Mouse (Mus musculus) T-cell, adult 2 months (primary cell): ENCODE measurements around the gene Kbtbd8.
A peak's percentile ranks its signal among the peaks of the same experiment; 100 is the strongest.

Source experiments
- DNase-seq: peaks from one replicate; pipeline ENCODE4 v3.0.0; 2022; ENCODE audit warnings: low spot score

Gene Kbtbd8

DNA sequence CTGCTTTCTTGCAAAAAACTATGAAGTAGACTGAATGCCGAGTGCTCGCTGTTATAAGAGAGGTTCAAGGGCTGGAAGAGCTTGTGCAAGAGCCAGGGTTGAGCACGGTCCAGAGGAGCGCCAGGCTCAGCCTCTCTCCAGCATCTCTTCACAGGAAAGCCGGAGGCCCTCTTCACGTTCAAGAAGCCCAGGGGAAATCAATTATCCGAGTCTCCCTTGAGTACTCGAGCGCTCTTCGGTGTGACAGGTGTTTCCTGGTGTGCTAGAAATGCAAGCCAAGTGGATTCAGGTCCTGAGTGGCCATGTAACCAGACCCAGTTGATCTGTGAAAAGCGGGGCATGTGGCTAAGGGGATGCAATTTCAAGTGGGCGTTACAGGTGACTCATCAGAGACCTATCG lies at the start of gene Kbtbd8:
Gene Kbtbd8, plus strand, starts transcription at position 295 of the 400 bp plus-strand sequence.
- DNase-seq = no peak

DNA sequence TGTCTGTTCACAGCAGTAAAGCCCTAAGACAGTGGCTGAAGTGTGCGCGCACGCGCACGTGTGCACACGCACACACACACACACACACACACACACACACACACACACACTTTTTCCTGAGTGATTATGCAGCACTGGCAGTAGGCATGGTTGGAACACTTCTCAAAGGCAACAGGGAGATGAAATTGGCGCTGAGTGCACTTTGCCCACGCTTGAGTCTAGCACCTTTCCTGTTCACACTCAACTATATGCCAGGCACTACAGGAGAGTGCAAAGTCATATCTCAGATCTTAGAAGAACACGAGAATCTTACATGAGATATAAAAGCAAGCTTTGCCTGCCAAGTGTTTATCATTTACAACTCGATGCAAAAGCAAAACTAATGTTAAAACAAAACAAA lies 47.3 kb upstream of the Kbtbd8 start:
- no peak for DNase-seq

DNA sequence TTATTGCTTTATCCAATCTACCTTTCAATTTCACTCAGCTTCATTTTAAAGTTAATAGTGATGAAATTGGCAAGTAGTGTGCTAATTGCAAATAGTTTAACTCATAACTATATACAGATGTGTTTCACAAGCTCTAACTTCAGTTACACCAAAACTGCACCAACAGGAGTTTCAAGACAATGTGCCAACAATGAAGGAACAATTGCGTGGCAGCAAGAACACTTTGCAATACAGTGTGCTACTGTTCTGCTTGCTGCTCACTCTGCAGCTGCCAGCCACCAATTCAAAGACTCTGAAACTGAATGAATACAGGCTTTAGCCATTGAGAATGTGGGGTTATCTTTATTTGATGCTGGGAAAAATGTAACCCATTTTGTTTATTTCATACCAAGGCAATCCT lies 31.8 kb upstream of the Kbtbd8 start:
- DNase-seq = no peak

- DNase-seq = no peak
These were observed 29.7 kb upstream of the Kbtbd8 start for GRCm38 (mm10) chr6:95087154-95087846.

DNA sequence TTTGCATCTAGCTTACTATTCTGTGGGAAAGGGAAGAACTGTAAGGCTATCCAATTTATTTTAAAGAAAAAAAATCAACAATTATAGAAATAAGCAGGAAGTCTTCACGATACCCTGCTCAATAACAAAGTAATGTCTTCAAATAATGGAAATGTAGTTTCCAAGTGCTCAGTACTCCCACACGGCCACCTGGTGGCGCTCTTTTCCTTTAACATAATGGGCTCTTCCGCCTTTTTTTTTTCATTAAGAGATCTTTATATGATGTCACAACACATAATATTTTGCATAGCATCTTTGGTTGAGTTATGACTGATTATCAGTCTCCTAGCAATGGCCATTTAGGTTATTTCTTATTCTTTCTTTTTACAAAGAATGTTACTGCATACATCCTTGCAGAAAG lies 29.0 kb upstream of the Kbtbd8 start:
- DNase-seq = no peak

- DNase-seq = no peak
These were observed 22.3 kb upstream of the Kbtbd8 start for GRCm38 (mm10) chr6:95094695-95095094.

DNA sequence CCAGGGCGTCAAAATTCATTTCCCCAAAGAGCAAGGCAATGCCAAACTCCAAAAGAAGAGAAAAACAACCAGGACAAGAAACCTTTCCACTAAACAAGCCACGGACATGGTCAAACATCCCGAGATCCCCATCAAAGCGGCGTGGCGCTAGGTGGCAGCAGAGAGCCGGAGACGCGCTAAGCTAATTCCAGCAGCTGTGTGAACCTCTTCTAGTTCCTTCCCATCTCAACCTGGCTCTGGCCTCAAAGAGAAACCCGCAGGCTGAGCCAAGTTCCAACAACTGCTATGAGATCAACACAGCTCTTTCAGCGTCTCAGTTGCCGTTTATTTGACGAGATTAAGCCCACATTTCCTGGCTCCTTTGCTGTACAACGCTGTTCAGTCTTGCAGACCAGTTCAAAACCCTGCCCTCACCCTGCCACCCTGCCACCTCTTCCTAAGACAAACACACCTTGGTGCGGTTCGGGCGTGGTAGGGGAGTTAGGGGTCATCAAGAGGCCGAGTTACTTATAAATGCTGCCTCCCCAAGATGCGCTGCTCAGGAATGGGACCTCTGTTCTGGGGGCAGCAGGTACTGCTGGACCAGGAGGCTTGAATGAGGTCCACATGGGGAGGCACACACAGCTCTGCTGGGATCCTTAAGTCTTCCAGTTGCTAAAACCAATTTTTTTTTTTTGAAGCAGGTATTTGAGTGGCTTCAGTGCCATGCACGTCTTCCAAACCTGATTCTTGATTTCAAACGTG lies 18.5 kb upstream of the Kbtbd8 start:
- peak; percentile 44 for DNase-seq

DNA sequence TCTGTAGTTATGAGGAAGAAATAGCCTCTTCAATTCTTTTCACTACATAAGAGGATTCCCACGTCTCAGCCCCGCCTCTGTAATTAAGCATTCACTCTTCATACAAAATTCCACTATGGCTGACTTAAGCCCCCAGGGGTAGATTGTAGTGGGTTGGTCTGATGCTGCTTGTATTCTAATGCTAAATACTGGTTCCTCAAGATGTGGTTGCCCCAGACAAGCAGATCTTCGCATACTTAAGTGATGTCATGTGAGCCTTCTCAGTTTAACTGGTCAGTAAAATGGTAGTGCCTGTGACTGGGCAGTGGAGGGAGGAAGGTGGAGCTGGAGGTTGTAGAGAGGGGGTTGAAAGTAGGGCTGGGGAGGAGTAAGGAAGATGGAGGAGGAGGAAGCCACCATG lies 13.3 kb upstream of the Kbtbd8 start:
- DNase-seq = no peak

DNA sequence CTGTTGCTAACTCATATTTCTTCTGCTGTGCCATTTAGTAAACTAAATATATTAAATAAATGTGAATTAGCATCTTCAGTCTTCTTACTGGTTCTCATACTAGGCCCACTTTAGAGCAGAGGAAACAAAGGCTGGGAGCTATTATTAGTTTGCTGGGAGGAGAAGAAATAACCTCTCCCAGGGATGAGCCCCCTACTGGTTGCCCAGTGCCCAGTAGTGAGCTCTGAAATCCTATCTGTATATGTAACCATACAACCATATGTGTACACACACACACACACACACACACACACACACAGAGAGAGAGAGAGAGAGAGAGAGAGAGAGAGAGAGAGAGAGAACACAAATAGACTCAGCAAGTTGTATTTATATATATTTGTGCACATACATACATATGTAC lies 8.6 kb upstream of the Kbtbd8 start:
- DNase-seq = no peak

- DNase-seq = no peak
These were observed 7.2 kb upstream of the Kbtbd8 start for GRCm38 (mm10) chr6:95109691-95110450.

DNA sequence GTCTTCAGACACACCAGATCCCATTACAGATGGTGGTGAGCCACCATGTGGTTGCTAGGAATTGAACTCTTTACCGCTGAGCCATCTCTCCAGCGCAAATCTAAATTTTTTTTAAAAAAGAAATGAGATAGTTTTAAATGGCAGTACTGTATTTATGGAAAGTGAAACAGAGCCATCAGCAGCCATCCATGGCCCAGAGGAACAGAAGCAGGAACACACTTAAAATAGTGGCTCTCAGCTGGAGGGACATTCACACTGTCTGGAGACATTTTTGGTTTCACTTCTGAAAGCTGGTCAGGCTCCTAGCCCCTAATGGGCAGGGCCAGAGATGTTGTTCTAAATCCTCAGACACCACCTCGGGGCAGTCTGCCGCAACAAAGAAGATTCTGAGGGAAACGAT lies 5.0 kb upstream of the Kbtbd8 start:
- DNase-seq = no peak

DNA sequence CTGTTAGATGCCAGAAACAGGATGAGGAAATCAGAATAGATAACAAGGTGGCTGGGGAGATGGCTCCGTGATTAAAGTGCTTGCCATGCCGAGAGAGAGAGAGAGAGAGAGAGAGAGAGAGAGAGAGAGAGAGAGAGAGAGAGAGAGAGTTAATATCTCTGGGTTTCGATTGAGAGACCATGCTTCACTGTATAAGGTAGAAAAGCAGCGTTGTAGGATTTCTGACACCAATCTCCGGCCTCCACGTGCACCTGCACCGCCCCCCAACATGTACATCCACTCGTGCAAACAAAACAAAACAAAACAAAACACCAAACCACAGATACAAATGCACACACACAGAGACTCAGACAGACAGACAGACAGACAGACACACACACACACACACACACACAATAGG lies 527 bp upstream of the Kbtbd8 start:
- DNase-seq = no peak

DNA sequence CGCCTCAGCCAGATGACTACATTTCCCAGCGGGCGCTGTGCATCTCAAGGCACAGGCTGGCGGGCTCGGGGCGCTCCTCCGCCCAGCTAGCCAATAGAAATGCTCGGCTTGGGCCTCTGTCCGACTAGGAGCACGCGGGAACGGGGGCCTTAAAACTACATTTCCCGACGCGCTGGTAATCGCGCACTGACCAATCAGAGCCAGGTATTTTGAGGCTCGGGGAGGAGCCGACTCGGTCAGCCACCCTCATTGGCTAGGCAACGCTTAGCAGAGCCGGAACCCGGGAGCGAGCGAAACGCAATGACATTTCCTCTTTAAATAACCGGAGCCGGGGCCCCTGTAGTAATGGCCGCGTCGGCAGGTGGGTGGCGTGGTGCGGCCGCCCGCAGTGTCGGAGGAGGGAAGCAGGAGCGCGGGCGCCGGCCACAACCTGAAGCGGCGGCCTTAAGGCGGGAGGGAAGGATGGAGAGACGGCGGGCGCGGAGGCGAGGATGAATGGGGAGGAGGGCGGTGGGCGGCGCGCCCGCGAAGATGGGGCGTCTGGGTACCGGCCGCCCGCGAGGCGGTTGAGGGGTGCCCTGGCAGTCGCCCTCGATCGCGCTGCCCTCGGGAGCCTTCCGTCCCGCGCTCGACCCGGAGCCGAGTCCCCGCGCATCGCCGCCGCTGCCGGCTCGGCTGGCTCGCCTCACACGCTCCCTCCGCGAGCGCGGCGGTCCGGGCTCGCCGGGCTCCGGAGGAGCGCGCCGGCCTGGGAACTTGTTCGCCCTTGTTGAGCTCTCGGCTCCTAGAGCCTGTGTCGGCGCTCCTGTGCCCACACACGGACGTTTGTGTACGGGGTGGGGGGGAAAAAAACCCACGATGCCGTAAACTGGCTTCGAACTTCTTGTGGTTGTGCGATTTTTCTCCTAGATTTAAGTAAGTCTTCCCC lies 838 bp downstream of the Kbtbd8 start:
- DNase-seq = peak; percentile 95

DNA sequence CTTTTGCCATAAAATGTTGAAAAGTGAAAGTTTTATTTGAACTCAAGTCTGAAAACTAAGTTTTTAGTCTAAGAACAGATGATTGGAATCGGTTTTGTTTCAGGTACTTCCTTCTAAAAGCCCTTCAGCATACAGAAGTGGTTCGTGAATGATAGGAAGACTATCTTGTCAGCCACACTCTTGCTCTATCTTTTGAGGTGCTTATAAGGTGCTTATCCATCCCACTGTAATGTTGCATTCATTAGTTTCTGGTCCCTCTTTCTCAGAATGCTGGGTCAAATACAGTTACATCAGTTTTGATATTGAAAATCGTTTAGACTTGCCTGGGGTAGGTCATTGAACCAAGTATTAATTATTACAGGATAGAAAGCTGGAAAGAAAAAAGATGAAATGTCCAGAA lies 2.3 kb downstream of the Kbtbd8 start:
- DNase-seq = no peak

DNA sequence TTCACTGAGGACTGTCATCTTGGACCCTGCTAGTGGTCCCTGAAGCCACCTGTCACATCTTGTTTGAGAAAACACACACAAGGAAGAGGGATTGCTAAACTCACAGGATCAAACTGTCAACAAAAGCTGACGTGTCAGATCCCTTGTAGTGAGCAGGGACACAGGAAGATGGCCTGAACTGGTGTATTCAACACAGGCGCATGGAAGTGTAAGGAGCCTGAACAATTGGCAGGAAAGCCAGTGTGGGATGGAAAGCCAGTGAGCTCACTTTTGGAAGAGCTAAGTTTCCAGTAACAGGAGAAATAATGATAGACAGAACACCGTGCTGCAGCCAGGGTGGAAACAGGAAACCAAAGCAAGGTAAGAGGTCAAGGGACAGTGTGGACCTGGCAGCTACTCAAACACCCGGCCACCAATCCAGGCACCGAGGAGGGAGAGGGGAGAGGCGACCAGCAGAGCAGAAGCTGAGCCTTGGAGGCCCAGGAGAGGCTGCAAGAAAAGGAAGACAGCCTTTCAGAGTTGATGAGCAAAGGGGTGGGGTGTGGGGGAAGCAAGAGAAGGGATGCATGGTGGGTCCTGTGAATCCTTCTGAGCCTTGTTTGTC lies 33.0 kb downstream of the Kbtbd8 start:
- no peak for DNase-seq

- no peak for DNase-seq
These were observed 33.8 kb downstream of the Kbtbd8 start for GRCm38 (mm10) chr6:95150885-95151284.

DNA sequence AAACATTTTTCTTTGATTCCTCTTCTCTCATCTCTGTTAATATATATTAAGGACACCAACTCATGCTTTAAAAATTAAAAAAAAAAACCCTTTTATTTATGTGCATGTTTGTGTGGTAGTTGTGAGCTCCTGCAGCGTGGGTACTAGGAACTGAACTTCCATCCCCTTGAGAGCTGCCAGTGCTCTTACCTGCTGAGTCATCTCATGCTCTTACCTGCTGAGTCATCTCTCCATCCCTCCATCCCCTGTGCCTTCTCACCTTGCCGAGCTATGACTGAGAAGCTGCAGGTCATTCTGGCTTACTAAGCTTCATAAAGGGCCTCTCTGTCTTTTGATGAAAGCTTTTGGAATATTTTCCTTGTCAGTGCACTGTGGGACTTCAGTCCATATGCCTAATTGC lies 34.5 kb downstream of the Kbtbd8 start:
- DNase-seq = no peak

- DNase-seq = no peak
These were observed 46.9 kb downstream of the Kbtbd8 start for GRCm38 (mm10) chr6:95163965-95164364.

- DNase-seq = no peak
These were observed 48.6 kb downstream of the Kbtbd8 start for GRCm38 (mm10) chr6:95165630-95166029.

DNA sequence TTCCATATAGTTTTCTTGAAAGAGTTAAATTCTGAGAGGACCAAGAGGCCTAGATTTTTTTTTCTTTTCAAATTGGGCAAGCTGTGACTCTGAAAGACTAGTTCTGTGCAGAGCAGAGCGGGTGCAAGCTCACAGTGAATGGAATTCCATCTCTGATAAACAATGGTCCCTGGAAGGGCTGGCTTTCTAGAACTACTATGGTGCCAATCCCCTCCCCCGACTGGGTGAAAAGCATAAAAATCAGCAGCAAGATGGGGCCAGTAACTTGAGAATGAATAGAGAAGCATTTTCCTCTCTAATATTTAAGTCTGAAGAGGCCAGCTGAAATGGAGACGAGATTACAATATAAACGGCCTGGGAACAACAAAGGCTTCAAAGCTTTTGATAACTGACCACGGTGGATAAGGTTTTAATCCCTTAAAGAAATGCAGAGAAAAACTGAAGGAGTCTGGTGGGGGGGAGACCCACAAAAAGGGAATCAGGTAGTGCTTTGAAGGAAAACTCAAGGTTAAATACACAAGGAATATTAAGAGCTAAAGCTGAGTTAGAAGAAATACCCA lies 50.7 kb downstream of the Kbtbd8 start:
- DNase-seq = no peak

GRCm38 (mm10) chr6:95169411-95169810 lies 52.4 kb downstream of the Kbtbd8 start:
- DNase-seq = no peak
